Mouse (Mus musculus): Measurements from ENCODE around the gene Dpt. TPM values are rescaled to one million over a fixed set of nuclear protein-coding genes. Genes with fewer than 3 reads are reported as not detected.
"Not testable (repeated sequence)": the region's sequence is repeated elsewhere in the genome, so short reads cannot be mapped to it uniquely, and the experiment has no call there.

Dpt gene
- not detected in 3 replicates for total RNA-seq (2017)

DNA sequence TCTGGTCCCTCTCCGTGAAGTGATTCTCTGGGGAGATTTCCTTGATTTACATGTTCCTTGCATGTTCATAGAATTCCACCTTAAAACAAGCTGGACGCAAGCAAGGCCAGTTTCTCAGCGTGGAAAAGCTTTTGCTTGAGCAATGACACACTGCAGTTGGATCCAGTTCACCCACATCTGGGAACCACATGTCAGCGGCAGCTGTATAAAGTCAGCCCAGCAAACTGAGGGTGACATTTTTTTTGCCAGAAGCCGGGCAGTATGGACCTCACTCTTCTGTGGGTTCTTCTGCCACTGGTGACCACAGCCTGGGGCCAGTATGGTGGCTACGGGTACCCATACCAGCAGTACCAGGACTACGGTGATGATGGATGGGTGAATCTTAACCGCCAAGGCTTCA lies at the start of gene Dpt:
TSS of gene Dpt (plus strand) at position 174 of the 400 bp plus-strand sequence.
- ATAC-seq (replicated peaks; ENCODE audit: insufficient number of reproducible peaks, low FRiP score, low TSS enrichment, poor library complexity, severe bottlenecking) = no peak

DNA sequence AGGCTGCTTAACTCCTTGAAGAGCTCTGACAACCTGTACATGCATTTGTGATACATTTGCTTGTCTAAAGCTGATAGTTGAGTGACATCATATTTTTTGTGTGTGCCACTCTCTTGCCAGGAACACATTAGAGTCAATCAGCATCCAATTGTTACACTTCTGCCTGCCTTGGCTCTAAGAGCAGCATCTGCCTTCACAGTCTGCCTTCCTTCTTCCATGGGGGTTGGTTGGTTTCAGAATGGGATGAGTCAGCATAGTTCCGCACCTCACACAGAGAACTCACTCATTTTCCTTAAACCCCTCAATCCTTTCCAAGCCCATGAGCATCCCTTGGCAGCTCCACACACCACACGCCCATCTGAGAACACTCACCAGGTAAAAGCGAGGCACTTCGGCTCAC lies 42.7 kb upstream of the Dpt start:
- ATAC-seq (replicated peaks; ENCODE audit: insufficient number of reproducible peaks, low FRiP score, low TSS enrichment, poor library complexity, severe bottlenecking) = no peak

GRCm38 (mm10) chr1:164755671-164756070 lies 40.8 kb upstream of the Dpt start:
- ATAC-seq (replicated peaks; ENCODE audit: insufficient number of reproducible peaks, low FRiP score, low TSS enrichment, poor library complexity, severe bottlenecking) = no peak

- ATAC-seq (replicated peaks; ENCODE audit: insufficient number of reproducible peaks, low FRiP score, low TSS enrichment, poor library complexity, severe bottlenecking) = no peak
Measured at GRCm38 (mm10) chr1:164756951-164757350, 39.5 kb upstream of the Dpt start.

GRCm38 (mm10) chr1:164758401-164758800 lies 38.0 kb upstream of the Dpt start:
- ATAC-seq (replicated peaks; ENCODE audit: insufficient number of reproducible peaks, low FRiP score, low TSS enrichment, poor library complexity, severe bottlenecking) = no peak

DNA sequence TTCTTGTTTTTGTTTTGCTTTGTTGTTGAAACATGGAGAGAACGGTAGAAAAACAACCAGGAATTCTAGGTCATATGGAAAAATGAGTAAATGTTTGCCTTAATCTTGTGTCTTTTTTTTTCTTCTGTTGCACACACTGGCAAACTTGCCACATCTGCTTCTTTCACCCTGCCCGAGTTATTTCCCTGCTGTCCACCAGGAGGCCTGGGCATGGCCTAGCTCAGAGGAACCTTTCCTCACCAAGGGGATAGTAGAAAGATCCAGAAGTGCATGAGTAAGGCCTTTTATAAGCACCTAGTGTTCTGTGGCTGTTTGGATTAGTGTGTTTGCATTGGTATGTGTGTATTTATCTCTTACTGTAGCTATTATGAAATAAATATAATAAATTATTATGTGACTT lies 34.2 kb upstream of the Dpt start:
- no peak for ATAC-seq (replicated peaks; ENCODE audit: insufficient number of reproducible peaks, low FRiP score, low TSS enrichment, poor library complexity, severe bottlenecking)

DNA sequence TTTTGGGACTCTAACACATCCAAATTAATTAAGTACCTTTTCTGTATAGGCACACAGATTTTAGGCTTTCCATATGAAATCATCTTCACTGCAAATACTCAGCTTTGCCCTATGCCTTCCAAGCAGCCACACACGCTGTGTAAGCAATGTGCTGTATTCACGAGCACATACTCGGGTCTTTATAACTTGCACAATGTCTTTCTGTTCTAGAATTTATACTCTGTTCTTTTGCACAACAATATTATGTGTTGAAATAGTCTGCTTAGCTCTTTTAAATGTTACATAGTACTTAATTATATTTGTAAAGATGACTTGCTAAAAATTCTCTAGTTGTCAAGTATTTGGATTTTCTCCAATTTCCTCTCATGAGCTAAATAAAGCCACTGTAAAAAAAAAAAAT lies 29.8 kb upstream of the Dpt start:
- ATAC-seq (replicated peaks; ENCODE audit: insufficient number of reproducible peaks, low FRiP score, low TSS enrichment, poor library complexity, severe bottlenecking) = no peak

- no peak for ATAC-seq (replicated peaks; ENCODE audit: insufficient number of reproducible peaks, low FRiP score, low TSS enrichment, poor library complexity, severe bottlenecking)
Measured at GRCm38 (mm10) chr1:164770611-164771010, 25.8 kb upstream of the Dpt start.

- no peak for ATAC-seq (replicated peaks; ENCODE audit: insufficient number of reproducible peaks, low FRiP score, low TSS enrichment, poor library complexity, severe bottlenecking)
Measured at GRCm38 (mm10) chr1:164780851-164781510, 15.5 kb upstream of the Dpt start.

DNA sequence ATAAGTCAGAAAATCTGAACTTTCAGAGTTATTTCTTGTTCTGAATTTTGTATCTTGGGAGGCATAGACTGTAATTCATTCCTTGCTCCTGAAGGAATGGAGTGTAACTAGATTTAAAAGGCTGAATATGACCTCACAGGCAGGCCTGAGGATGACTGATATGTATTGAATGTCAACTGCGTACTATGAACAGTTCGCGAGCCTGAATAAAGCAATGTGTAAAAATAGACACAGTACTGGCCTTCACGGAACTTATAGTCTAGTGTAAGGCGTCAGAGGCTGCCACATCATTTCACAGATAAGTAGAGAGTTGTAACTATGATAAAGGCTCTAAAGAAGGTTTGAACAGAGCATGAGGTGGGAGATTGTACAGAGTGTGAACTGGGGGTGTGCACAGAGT lies 10.3 kb upstream of the Dpt start:
- ATAC-seq (replicated peaks; ENCODE audit: insufficient number of reproducible peaks, low FRiP score, low TSS enrichment, poor library complexity, severe bottlenecking) = no peak

DNA sequence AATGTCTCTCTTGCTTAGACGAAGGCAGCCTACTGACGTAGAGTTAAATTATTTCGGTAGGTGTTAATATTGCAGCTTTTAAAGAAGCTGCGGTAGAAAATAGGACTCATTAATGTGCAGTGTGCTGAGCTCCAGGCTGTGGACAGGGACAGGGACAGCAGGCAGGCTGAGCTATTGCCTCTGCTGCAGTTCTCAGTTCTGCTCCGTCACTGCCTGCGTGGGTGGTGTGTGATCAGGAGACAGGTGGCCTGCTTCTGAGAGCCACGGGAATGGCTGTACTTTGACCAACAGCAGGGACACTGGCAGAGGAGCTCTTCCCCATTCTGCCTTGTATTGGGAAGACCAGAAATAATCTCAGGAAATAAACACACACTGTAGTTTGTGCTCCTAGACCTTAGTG lies 8.7 kb upstream of the Dpt start:
- no peak for ATAC-seq (replicated peaks; ENCODE audit: insufficient number of reproducible peaks, low FRiP score, low TSS enrichment, poor library complexity, severe bottlenecking)

- ATAC-seq (replicated peaks; ENCODE audit: insufficient number of reproducible peaks, low FRiP score, low TSS enrichment, poor library complexity, severe bottlenecking) = no peak
Measured at GRCm38 (mm10) chr1:164788292-164788691, 8.2 kb upstream of the Dpt start.

DNA sequence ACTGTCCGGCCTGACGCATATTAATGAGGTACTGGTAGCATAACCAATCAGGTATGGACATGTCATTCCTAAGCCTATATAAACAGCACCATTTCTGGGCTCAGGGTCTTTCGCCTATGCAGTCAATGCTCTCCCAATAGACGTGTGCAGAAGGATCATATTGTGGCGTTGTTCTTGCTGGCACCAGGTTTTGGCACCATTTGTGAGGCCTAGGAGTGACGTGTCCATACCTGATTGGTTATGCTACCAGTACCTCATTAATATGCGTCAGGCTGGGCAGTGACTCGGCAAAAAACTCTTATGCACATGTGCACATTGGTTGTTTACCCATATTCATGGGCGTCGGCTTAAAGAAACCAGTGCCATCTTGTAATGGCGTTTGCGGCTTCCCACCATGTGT lies 6.1 kb upstream of the Dpt start:
- ATAC-seq (replicated peaks; ENCODE audit: insufficient number of reproducible peaks, low FRiP score, low TSS enrichment, poor library complexity, severe bottlenecking) = not testable (repeated sequence)

GRCm38 (mm10) chr1:164793049-164793448 lies 3.4 kb upstream of the Dpt start:
- no peak for ATAC-seq (replicated peaks; ENCODE audit: insufficient number of reproducible peaks, low FRiP score, low TSS enrichment, poor library complexity, severe bottlenecking)

- ATAC-seq (replicated peaks; ENCODE audit: insufficient number of reproducible peaks, low FRiP score, low TSS enrichment, poor library complexity, severe bottlenecking) = no peak
Measured at GRCm38 (mm10) chr1:164797746-164798285, 1.4 kb downstream of the Dpt start.

GRCm38 (mm10) chr1:164798471-164798922 lies 2.1 kb downstream of the Dpt start:
- no peak for ATAC-seq (replicated peaks; ENCODE audit: insufficient number of reproducible peaks, low FRiP score, low TSS enrichment, poor library complexity, severe bottlenecking)

DNA sequence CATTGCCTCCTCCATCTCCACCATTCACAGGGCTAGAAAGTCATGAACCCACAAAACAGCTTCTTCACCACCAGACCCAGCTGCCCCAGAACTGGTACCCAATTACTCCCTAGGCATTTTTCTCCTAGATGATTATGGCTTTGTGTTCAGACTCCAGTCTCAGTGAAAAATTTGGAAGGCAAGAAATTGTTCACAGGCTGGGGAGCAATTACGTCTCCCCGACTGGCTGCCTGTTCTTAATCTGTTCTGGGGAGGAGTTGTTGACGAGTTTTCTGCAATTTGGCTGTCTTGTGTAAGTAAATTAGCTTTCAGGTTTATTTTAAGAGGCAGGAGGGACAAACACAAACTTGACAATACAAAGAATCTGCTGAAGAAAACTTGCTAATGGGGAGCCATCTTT lies 2.7 kb downstream of the Dpt start:
- no peak for ATAC-seq (replicated peaks; ENCODE audit: insufficient number of reproducible peaks, low FRiP score, low TSS enrichment, poor library complexity, severe bottlenecking)

- ATAC-seq (replicated peaks; ENCODE audit: insufficient number of reproducible peaks, low FRiP score, low TSS enrichment, poor library complexity, severe bottlenecking) = no peak
Measured at GRCm38 (mm10) chr1:164804277-164804676, 7.8 kb downstream of the Dpt start.

DNA sequence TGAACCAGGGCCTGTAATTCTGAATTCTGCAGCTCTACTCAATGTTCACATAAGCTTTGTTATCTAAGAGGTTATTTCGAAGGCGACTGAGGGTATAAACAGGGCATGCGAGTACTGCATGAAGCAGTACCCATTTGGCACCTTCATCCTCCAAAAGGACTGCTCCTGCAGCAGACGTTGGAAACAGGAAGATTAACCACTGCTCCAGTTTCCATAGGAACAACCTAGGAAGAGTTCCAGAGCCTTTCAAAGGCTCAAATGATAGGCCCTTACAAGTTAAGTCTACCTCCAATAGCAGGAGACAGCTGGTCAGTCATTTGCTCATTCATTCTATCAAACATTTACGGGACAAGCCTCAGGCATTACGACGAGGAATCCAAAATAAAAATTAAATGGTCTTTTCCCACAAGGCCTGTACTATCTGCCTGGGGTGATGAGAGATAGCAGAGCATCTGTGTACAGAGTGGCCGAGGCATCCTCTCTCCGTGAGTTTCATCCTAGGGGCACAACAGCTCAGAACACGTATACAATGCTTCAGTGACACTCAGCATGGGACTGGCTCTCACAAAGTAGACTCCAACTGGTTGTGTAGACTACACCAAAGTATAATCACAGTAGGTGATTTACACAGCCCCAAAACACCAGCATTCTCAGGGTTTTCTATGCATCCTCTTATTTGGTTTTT lies 8.4 kb downstream of the Dpt start:
- ATAC-seq (replicated peaks; ENCODE audit: insufficient number of reproducible peaks, low FRiP score, low TSS enrichment, poor library complexity, severe bottlenecking) = no peak

DNA sequence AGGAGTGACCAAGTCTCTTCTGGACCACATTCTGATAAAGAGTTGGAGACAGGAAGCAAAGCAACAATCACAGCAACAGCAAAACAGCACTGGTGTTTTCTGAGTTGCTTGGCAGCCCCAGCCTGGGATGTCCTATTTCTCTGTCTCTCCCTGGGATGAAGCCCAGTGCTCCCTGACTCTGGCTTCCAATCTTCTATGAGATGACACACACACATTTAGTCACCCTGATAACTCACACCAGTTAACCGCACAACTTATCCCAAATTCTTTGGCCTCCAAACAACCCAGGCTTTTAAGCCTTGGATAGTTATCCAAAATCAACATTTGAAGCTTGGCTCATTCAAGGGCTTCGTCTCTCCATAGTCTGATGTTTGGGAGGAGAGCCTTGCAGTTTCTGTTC lies 12.9 kb downstream of the Dpt start:
- ATAC-seq (replicated peaks; ENCODE audit: insufficient number of reproducible peaks, low FRiP score, low TSS enrichment, poor library complexity, severe bottlenecking) = no peak

Data from monocyte, adult 5-6 weeks (primary cell).